8 mouse cellular contexts compared by ENCODE assay signal in the genomic region with DNA sequence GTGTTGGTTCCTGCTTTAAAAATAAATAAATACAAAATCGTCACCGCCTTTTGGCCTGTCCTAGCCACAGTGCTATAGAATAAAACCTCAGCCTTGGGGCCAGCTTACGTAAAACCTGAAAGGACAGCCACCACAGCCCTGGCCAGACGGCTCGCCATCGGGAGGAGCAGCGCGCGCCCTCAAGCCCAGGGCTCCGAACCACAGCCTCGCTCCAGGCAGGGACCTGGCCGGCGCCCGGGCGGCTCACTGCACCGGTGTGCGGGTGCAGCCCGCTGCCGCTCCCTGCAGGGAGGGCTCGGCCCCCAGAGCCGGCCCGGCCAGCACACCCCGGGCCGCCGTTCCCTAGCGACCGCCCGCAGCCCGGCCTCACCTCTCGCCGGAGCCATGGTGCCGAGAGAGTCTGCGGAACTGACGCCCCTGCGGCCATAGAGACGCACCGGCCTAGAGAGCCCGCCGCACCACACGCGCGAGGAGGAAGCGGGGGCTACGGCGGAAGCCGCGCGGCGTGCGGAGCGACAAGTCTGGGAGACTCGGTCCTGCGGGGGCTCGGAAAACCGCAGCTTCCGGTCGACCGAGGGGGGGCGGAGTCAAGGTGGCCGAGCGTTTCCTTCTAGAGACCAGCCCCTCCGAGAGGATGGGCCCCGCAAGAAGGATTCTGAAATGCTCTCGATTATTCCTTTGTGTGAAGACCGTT. TPM values are rescaled to one million over a fixed set of nuclear protein-coding genes. Genes with fewer than 3 reads are reported as not detected.
DNase-seq lines count a peak whose midpoint lies in the region; ATAC-seq lines count a peak whose summit lies in the region.

TSS of gene Slc35a1 (minus strand) at position 565 of the 694 bp plus-strand sequence.

- peak; percentile 99 for ATAC-seq in hindbrain, embryonic 15.5 days (ENCODE audit: low FRiP score, low read depth)

- no peaks in the 10 kb centered on the region for H3K9me3 ChIP-seq in hindbrain, embryonic 15.5 days

- H3K27me3 ChIP-seq in hindbrain, embryonic 15.5 days: no peaks in the 10 kb centered on the region

- no peaks in the 10 kb centered on the region for H3K79me2 ChIP-seq in macrophage (ENCODE audit: inconsistent target)

- peak within 1 kb of the TSS; percentile 99 for H3K9ac ChIP-seq in hindbrain, embryonic 15.5 days

- peak within 1 kb of the TSS; percentile 98 for H3K27ac ChIP-seq in hindbrain, embryonic 15.5 days (replicated peaks)
- H3K27ac ChIP-seq in macrophage: no peak within 1 kb of the TSS

- peaks cover 17% of the 10 kb centered on the region for H3K4me1 ChIP-seq in hindbrain, embryonic 15.5 days (replicated peaks)

- peak; percentile 90 for DNase-seq in T-cell, adult 2 months (ENCODE audit: low spot score)
- DNase-seq in cerebellum, postnatal 36 days: peak; percentile 94 to 98
- DNase-seq in frontal cortex, postnatal 36 days (ENCODE audit: low spot score in 2 of 2): peak; percentile 95 to 97
- DNase-seq in left cerebral cortex, adult 18-20 months (ENCODE audit: low spot score in 2 of 2): peak; percentile 96 to 97
- DNase-seq in right cerebral cortex, adult 18-20 months: peak; percentile 96
- peak; percentile 73 for DNase-seq in urinary bladder, postnatal 10 days (ENCODE audit: low spot score)

- H3K36me3 ChIP-seq in hindbrain, embryonic 15.5 days: peaks cover 9% of the 10 kb centered on the region
- no peaks in the 10 kb centered on the region for H3K36me3 ChIP-seq in macrophage (ENCODE audit: inconsistent target)

- peak within 1 kb of the TSS; percentile 98 for H3K4me3 ChIP-seq in hindbrain, embryonic 15.5 days
- H3K4me3 ChIP-seq in macrophage (ENCODE audit: inconsistent target): peak within 1 kb of the TSS; percentile 60

- WGBS in hindbrain, embryonic 15.5 days: under 1% methylated on average over 65 of the region's 65 CpGs
- 1% methylated on average over 59 of the region's 65 CpGs for WGBS in macrophage (ENCODE audit: missing documents)

- H3K4me2 ChIP-seq in hindbrain, embryonic 15.5 days: peak within 1 kb of the TSS; percentile 59

RNA-seq across cellular contexts. Expression of gene Slc35a1, which starts in this region (rescaled TPM):
- 47.4 and 47.7 TPM in 2 replicates for polyA plus RNA-seq in hindbrain, embryonic 15.5 days (2015; fragmentation: Nextera tagmentation; extraction: Ambion mirVana)
- total RNA-seq in left cerebral cortex, adult 18-20 months (2021): 10 to 100 TPM; 16.7 to 19.4 TPM
- total RNA-seq in macrophage (2018; cell fraction: chromatin; rRNA removed): 10 to 100 TPM in 10 of 26 experiments, 1 to 10 TPM in 16; 2.6 to 15.2 (median 8.4) TPM
- total RNA-seq in macrophage (2018; cell fraction: cytosol; rRNA removed): 10 to 100 TPM in 20 of 26 experiments, 1 to 10 TPM in 6; 8.7 to 15.4 (median 12.1) TPM
- total RNA-seq in macrophage (2018; cell fraction: nucleus; rRNA removed): 10 to 100 TPM in 16 of 26 experiments, 1 to 10 TPM in 10; 3.4 to 22.7 (median 10.5) TPM
- polyA plus RNA-seq in macrophage (2018): 12.1 to 18.9 TPM (median 15.9 TPM) in 3 replicates
